Mouse (Mus musculus): ENCODE results near the gene Prss29. TPM values are rescaled to one million over a fixed set of nuclear protein-coding genes. Genes with fewer than 3 reads are reported as not detected.
A peak's percentile ranks its signal among the peaks of the same experiment; 100 is the strongest.

The Prss29 gene
- polyA plus RNA-seq, 1 experiment = not detected

DNA sequence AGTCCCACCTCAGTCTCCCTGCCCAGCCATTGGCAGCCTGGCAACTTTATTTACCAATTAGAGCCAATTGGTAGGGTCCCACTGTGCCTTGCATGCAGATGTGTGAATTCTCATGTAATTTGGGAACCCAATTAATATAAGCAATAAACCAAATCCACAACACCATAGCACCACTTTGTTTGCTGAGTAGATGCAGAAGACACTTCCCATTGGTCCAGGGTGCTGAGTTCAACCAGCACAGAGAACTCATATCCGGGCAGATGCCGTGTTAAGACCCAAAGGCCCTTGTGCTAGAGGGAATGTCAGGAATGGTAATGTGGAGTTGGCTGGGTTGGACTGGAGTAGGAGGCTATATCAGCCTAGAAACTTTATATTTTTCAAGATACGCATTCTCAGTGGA is 42.6 kb upstream of the Prss29 start:
- H3K4me1 ChIP-seq (ENCODE audit: control insufficient read depth, insufficient read depth, low read length) = peaks cover 7% of the 10 kb centered on the region
- H3K4me3 ChIP-seq (ENCODE audit: control insufficient read depth, low read depth, low read length) = no peak overlapping the region
- no peak overlapping the region for H3K27ac ChIP-seq (ENCODE audit: control insufficient read depth, insufficient read depth, low read depth, low read length)
- no peaks in the 10 kb centered on the region for H3K36me3 ChIP-seq (ENCODE audit: control insufficient read depth, insufficient read depth, low read length)
- H3K27me3 ChIP-seq (ENCODE audit: control insufficient read depth, insufficient read depth, low read length) = no peaks in the 10 kb centered on the region
- no peak for TF ChIP-seq POLR2A (IDR thresholded peaks at IDR 0.05; ENCODE audit: control insufficient read depth, low read depth, low read length)
- TF ChIP-seq CTCF (IDR thresholded peaks at IDR 0.05; ENCODE audit: control insufficient read depth, insufficient read depth, insufficient replicate concordance, low read depth, low read length) = no peak

DNA sequence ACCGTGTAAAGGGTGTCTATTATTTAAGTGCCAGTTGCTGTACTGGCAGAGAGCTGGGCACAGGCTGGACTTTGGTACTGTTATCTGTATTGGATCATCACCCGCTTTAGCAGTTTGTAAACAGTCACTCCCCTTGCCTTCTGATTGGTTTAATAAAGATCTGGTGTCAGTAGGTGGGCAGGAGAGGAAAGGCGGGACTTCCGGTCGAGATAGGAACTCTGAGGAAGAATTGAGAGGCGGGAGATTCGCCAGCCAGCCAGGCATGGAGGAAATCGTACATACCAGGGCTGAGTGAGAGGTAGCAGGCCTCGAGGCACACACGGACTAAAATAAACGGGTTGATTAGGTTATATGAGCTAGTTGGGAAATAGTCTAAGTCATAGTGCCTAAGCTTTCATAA is 36.3 kb upstream of the Prss29 start:
- Histone ChIP-seq H3K4me3 (ENCODE audit: control insufficient read depth, low read depth, low read length) (peak overlapping the region; percentile 3; the same call in 1 of the 2 replicates), H3K4me1 (ENCODE audit: control insufficient read depth, insufficient read depth, low read length) (no peaks in the 10 kb centered on the region)

DNA sequence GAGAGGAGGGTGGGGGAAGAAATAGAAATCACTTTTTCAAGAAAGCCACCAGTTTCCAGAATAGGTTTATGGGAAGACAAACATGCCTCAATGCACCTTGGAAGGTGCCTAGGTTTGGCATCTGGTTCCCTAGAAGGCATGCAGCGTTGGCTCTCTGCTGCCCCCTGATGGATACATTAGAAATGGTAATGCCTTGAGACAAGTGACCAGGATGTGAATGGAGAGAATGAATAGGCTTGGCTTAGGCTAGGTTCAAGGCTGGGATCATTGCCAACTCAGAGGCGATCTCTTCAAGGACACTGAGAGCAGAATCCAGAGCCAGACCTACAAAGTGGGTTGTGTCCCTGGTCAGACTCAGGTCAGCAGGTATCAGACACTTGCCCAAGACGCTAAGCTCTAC is 33.4 kb upstream of the Prss29 start:
- TF ChIP-seq CTCF (IDR thresholded peaks at IDR 0.05; ENCODE audit: control insufficient read depth, insufficient read depth, insufficient replicate concordance, low read depth, low read length) (peak; percentile 80; the same call in 1 of the 2 replicates), POLR2A (IDR thresholded peaks at IDR 0.05; ENCODE audit: control insufficient read depth, low read depth, low read length) (no peak)
- no peak overlapping the region for H3K4me3 ChIP-seq (ENCODE audit: control insufficient read depth, low read depth, low read length)

More for the DNA sequence above, 36.3 kb upstream of the Prss29 start:
- TF ChIP-seq CTCF (IDR thresholded peaks at IDR 0.05; ENCODE audit: control insufficient read depth, insufficient read depth, insufficient replicate concordance, low read depth, low read length) (no peak), POLR2A (IDR thresholded peaks at IDR 0.05; ENCODE audit: control insufficient read depth, low read depth, low read length) (no peak)
- H3K27me3 ChIP-seq (ENCODE audit: control insufficient read depth, insufficient read depth, low read length) = no peaks in the 10 kb centered on the region
- H3K27ac ChIP-seq (ENCODE audit: control insufficient read depth, insufficient read depth, low read depth, low read length) = no peak overlapping the region
- H3K36me3 ChIP-seq (ENCODE audit: control insufficient read depth, insufficient read depth, low read length) = no peaks in the 10 kb centered on the region

DNA sequence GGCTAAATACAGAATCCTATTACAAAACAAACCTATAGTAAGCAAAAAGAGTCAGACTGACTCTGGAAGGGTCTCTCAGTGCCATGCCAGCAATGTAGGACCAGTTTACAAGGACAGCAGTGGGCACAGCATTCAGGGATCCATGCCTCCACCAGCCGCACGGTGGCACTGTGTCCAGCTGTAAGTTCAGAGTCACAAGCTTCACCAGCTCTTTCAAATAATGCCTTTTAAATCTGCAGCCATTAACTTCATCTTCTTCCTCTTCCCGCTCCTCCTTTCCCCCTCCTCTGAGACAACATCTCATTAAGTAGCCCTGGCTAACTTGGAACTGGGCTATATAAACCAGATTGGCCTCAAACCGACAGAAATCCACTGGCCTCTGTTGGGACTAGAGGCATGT is 29.6 kb upstream of the Prss29 start:
- H3K27ac ChIP-seq (ENCODE audit: control insufficient read depth, insufficient read depth, low read depth, low read length) = no peak overlapping the region
- H3K27me3 ChIP-seq (ENCODE audit: control insufficient read depth, insufficient read depth, low read length) = no peaks in the 10 kb centered on the region
- H3K36me3 ChIP-seq (ENCODE audit: control insufficient read depth, insufficient read depth, low read length) = no peaks in the 10 kb centered on the region
- no peaks in the 10 kb centered on the region for H3K4me1 ChIP-seq (ENCODE audit: control insufficient read depth, insufficient read depth, low read length)
- no peak overlapping the region for H3K4me3 ChIP-seq (ENCODE audit: control insufficient read depth, low read depth, low read length)
- no peak for TF ChIP-seq POLR2A (IDR thresholded peaks at IDR 0.05; ENCODE audit: control insufficient read depth, low read depth, low read length)
- peak; percentile 60; the same call in 1 of the 2 replicates for TF ChIP-seq CTCF (IDR thresholded peaks at IDR 0.05; ENCODE audit: control insufficient read depth, insufficient read depth, insufficient replicate concordance, low read depth, low read length)

More for the DNA sequence above, 33.4 kb upstream of the Prss29 start:
- H3K4me1 ChIP-seq (ENCODE audit: control insufficient read depth, insufficient read depth, low read length) = no peaks in the 10 kb centered on the region
- H3K27ac ChIP-seq (ENCODE audit: control insufficient read depth, insufficient read depth, low read depth, low read length) = no peak overlapping the region
- no peaks in the 10 kb centered on the region for H3K27me3 ChIP-seq (ENCODE audit: control insufficient read depth, insufficient read depth, low read length)
- no peaks in the 10 kb centered on the region for H3K36me3 ChIP-seq (ENCODE audit: control insufficient read depth, insufficient read depth, low read length)

DNA sequence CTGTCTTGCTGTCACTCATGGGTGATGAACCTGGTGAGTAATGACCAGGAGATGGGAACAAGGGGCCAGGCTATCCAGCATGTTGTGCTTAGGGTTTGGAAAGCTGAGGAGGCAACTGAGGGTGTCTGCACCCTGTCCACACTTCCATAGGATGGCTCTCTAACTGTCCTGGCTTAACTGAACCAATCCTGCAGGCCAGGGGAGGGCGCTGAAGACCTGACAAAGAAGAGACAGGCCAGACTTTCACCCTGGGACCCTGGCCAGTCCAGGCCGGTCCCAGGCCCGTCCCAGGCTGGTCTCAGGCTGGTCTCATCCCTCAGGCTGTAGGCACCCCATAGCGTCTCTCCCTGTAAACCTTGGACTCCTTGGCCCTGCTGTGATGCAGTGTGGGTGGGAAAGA is 28.0 kb upstream of the Prss29 start:
- H3K36me3 ChIP-seq (ENCODE audit: control insufficient read depth, insufficient read depth, low read length) = no peaks in the 10 kb centered on the region
- no peak overlapping the region for H3K27ac ChIP-seq (ENCODE audit: control insufficient read depth, insufficient read depth, low read depth, low read length)
- H3K4me1 ChIP-seq (ENCODE audit: control insufficient read depth, insufficient read depth, low read length) = no peaks in the 10 kb centered on the region
- no peak overlapping the region for H3K4me3 ChIP-seq (ENCODE audit: control insufficient read depth, low read depth, low read length)
- no peak for TF ChIP-seq POLR2A (IDR thresholded peaks at IDR 0.05; ENCODE audit: control insufficient read depth, low read depth, low read length)
- TF ChIP-seq CTCF (IDR thresholded peaks at IDR 0.05; ENCODE audit: control insufficient read depth, insufficient read depth, insufficient replicate concordance, low read depth, low read length) = no peak
- no peaks in the 10 kb centered on the region for H3K27me3 ChIP-seq (ENCODE audit: control insufficient read depth, insufficient read depth, low read length)

DNA sequence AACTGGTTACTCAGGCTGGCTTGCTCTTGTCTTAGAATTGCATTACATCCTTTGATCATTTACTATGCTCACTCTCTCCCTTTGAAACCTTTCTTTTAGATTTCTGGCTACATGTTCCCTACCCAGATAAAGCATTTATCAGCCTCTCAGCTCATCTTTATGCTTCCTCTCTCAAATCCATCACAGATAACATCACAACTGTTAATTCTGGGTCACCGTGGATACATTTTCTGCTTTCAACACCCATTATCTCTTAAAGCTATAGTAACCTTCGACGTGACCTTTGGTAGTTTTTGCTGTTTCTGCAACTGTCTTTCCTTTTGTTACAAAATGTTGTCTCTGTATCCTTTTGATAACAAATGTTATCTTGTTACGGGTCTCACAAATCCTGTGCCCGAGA is 25.0 kb upstream of the Prss29 start:
- Histone ChIP-seq H3K27me3 (ENCODE audit: control insufficient read depth, insufficient read depth, low read length) (no peaks in the 10 kb centered on the region), H3K4me3 (ENCODE audit: control insufficient read depth, low read depth, low read length) (no peak overlapping the region), H3K36me3 (ENCODE audit: control insufficient read depth, insufficient read depth, low read length) (no peaks in the 10 kb centered on the region), H3K27ac (ENCODE audit: control insufficient read depth, insufficient read depth, low read depth, low read length) (no peak overlapping the region), H3K4me1 (ENCODE audit: control insufficient read depth, insufficient read depth, low read length) (no peaks in the 10 kb centered on the region)
- TF ChIP-seq CTCF (IDR thresholded peaks at IDR 0.05; ENCODE audit: control insufficient read depth, insufficient read depth, insufficient replicate concordance, low read depth, low read length) = no peak

DNA sequence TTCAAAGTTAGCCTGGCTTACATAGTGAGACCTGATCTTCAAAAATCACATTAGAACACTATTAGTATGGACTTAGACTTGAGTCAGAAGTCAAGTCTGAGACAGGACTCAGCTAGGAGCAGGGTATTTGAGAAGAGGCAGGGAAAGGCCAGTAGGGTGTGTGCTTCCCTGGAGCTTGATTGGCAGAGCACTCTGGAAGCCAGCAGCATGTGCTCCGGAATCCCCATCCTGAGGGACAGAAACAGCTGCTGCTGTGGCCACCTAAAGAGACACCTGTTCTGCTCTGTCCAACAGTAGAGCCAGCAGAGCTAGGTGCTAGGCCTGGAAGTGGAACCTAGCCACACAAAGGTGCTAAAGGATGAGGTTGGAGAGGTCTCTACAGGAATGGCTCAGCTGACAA is 24.3 kb upstream of the Prss29 start:
- H3K27me3 ChIP-seq (ENCODE audit: control insufficient read depth, insufficient read depth, low read length) = no peaks in the 10 kb centered on the region
- no peak overlapping the region for H3K27ac ChIP-seq (ENCODE audit: control insufficient read depth, insufficient read depth, low read depth, low read length)
- H3K4me1 ChIP-seq (ENCODE audit: control insufficient read depth, insufficient read depth, low read length) = no peaks in the 10 kb centered on the region
- TF ChIP-seq CTCF (IDR thresholded peaks at IDR 0.05; ENCODE audit: control insufficient read depth, insufficient read depth, insufficient replicate concordance, low read depth, low read length) (no peak), POLR2A (IDR thresholded peaks at IDR 0.05; ENCODE audit: control insufficient read depth, low read depth, low read length) (no peak)
- H3K36me3 ChIP-seq (ENCODE audit: control insufficient read depth, insufficient read depth, low read length) = no peaks in the 10 kb centered on the region
- H3K4me3 ChIP-seq (ENCODE audit: control insufficient read depth, low read depth, low read length) = no peak overlapping the region

DNA sequence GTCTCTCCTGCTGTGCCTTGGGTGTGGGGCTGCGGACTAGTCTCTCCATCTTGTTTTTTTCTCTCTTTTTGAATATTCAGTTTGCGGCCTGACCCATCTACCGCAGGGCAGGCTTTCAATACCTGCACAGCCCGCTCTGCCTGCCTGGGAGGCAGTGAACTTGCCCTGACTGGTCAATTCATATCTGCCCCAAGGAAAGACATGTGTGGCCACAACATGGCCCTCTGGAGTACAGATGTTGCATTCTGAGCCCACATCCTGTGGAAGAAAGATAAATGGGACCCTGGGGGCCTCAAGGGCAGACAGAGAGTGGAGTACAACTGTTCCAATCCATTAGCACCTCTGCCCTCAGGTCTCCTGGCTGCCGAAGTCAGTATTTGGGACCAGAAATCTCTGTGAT is 20.4 kb upstream of the Prss29 start, which contains the start of gene Prss34:
Prss34 (plus strand) TSS at position 301 of the 400 bp plus-strand sequence.
- no peaks in the 10 kb centered on the region for H3K36me3 ChIP-seq (ENCODE audit: control insufficient read depth, insufficient read depth, low read length)
- TF ChIP-seq POLR2A (IDR thresholded peaks at IDR 0.05; ENCODE audit: control insufficient read depth, low read depth, low read length) = no peak
- no peak for TF ChIP-seq CTCF (IDR thresholded peaks at IDR 0.05; ENCODE audit: control insufficient read depth, insufficient read depth, insufficient replicate concordance, low read depth, low read length)
- H3K27me3 ChIP-seq (ENCODE audit: control insufficient read depth, insufficient read depth, low read length) = no peaks in the 10 kb centered on the region
- no peak within 1 kb of the TSS for H3K27ac ChIP-seq (ENCODE audit: control insufficient read depth, insufficient read depth, low read depth, low read length)
- H3K4me3 ChIP-seq (ENCODE audit: control insufficient read depth, low read depth, low read length) = no peak within 1 kb of the TSS
- H3K4me1 ChIP-seq (ENCODE audit: control insufficient read depth, insufficient read depth, low read length) = no peaks in the 10 kb centered on the region

All from testis, adult 2 months (tissue).